Mouse (Mus musculus) liver, embryonic 14.5 days (tissue): ENCODE data around the gene Slc25a5. TPM values are rescaled to one million over a fixed set of nuclear protein-coding genes. Genes with fewer than 3 reads are reported as not detected.
"Not testable (repeated sequence)": the region's sequence is repeated elsewhere in the genome, so short reads cannot be mapped to it uniquely, and the experiment has no call there.

ENCODE experiments used
- ATAC-seq: fragments of 200-750 bp; cut with Nextera tagmentation; 2 replicates; pipeline ENCODE4 v1.8.0; 2017; ENCODE audit warnings: moderate number of reproducible peaks, mild to moderate bottlenecking, moderate library complexity; ENCODE audit not compliant: insufficient read depth
- DNase-seq, 3 experiments: peaks; one replicate each; pipeline ENCODE4 v3.0.0-alpha.2; 2012 to 2013; ENCODE audit warnings: low read depth in 3 of 3, low spot score in 3 of 3
- H3K27ac ChIP-seq: fragments of 300-500 bp; sonication (generic); 2 replicates; pipeline ENCODE4 v1.5.1; 2014; ENCODE audit warnings: moderate library complexity, mild to moderate bottlenecking, control low read depth, inconsistent platforms
- H3K27me3 ChIP-seq: fragments of 300-500 bp; sonication (generic); 2 replicates; pipeline ENCODE4 v1.6.1; 2014; ENCODE audit warnings: mild to moderate bottlenecking, low read length, moderate library complexity; ENCODE audit not compliant: control insufficient read depth, insufficient read depth
- H3K36me3 ChIP-seq: fragments of 300-500 bp; sonication (generic); replicated peaks from 2 replicates; pipeline ENCODE4 v1.6.1; 2014; ENCODE audit warnings: low read depth; ENCODE audit not compliant: control insufficient read depth, insufficient read depth
- H3K4me1 ChIP-seq, 2 experiments: fragments of 200-500 bp in 1 of 2; fragments of 300-500 bp in 1 of 2; sonication (generic) in 1 of 2; replicated peaks; 2 replicates each; pipeline ENCODE4 v1.6.1; 2012 to 2014; ENCODE audit warnings: antibody characterized with exemption in 1 of 2, inconsistent platforms in 1 of 2, low read length in 1 of 2; ENCODE audit not compliant: control insufficient read depth in 2 of 2, insufficient read depth in 2 of 2
- H3K4me2 ChIP-seq: fragments of 300-500 bp; sonication (generic); 2 replicates; pipeline ENCODE4 v1.6.1; 2014; ENCODE audit warnings: low read depth, mild to moderate bottlenecking, control low read depth, moderate library complexity
- H3K4me3 ChIP-seq, 2 experiments: fragments of 200-500 bp in 1 of 2; fragments of 300-500 bp in 1 of 2; sonication (generic) in 1 of 2; 2 replicates each; pipeline ENCODE4 v1.5.1; 2012 to 2014; ENCODE audit warnings: low read depth in 2 of 2, low read length in 2 of 2, mild to moderate bottlenecking in 2 of 2, control low read depth in 1 of 2, inconsistent platforms in 1 of 2, moderate library complexity in 1 of 2; ENCODE audit not compliant: insufficient read depth in 1 of 2
- H3K9ac ChIP-seq: fragments of 300-500 bp; sonication (generic); replicated peaks from 2 replicates; pipeline ENCODE4 v1.6.1; 2014; ENCODE audit warnings: mild to moderate bottlenecking, control low read depth, moderate library complexity
- H3K9me3 ChIP-seq: fragments of 300-500 bp; sonication (generic); 2 replicates; pipeline ENCODE4 v1.6.1; 2016; ENCODE audit warnings: low read length, mixed read lengths; ENCODE audit not compliant: control insufficient read depth
- CTCF ChIP-seq: IDR thresholded peaks from 2 replicates; pipeline ENCODE4 v1.5.1; 2016; ENCODE audit warnings: antibody characterized with exemption, low read depth, control low read depth
- EP300 ChIP-seq: IDR thresholded peaks from 2 replicates; pipeline ENCODE4 v1.6.1; 2016; ENCODE audit warnings: antibody characterized with exemption, low read depth
- WGBS: fragments of 180-500 bp; shearing (Covaris S2); extraction: QIAGEN DNeasy Blood & Tissue Kit; methylation state at CpG from one replicate; pipeline ENCODE4 v1.1.7; 2014; ENCODE audit not compliant: insufficient replicate concordance; 5-methylcytosine and 5-hydroxymethylcytosine counted together
- polyA plus RNA-seq, 2 experiments: library from polyadenylated mRNA; depleted of rRNA in 1 of 2; stranded (reverse) in 1 of 2; unstranded in 1 of 2; fragments of >200 nt; fragmentation: Nextera tagmentation in 1 of 2; extraction: Ambion mirVana in 1 of 2; gene quantifications; 2 replicates each; pipeline versions ENCODE4 v1.2.1 to v1.2.3; 2012 to 2014

Gene Slc25a5
- polyA plus RNA-seq, 2 experiments: 352 to 514 TPM

DNA sequence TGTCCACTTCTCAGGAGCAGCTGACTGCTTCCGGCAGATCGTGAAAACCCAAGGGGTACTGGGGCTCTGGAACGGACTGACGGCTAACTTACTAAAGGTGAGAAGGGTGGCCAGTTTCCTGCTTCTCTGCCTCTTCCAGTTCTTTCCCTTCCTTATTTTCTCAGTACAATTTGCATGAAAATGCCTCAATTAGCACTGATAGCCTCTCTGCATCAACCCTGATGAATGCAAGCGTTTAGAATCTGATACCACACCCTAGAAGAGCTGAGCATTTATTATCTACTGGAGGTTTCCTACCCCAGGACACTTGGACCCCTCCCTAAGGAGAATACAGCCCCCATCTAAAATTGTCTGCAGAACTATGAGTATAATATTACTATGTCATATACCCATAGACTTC is 19.9 kb upstream of the Slc25a5 start:
- no peak overlapping the region for H3K4me2 ChIP-seq
- TF ChIP-seq EP300 (no peak), CTCF (no peak)
- H3K4me3 ChIP-seq: no peak overlapping the region
- H3K36me3 ChIP-seq: no peaks in the 10 kb centered on the region
- 70% methylated on average over 5 of the region's 5 CpGs for WGBS
- no peak overlapping the region for H3K9ac ChIP-seq
- H3K9me3 ChIP-seq: no peaks in the 10 kb centered on the region
- DNase-seq: no peak
- no peak for ATAC-seq
- no peaks in the 10 kb centered on the region for H3K27me3 ChIP-seq
- no peaks in the 10 kb centered on the region for H3K4me1 ChIP-seq
- no peak overlapping the region for H3K27ac ChIP-seq

DNA sequence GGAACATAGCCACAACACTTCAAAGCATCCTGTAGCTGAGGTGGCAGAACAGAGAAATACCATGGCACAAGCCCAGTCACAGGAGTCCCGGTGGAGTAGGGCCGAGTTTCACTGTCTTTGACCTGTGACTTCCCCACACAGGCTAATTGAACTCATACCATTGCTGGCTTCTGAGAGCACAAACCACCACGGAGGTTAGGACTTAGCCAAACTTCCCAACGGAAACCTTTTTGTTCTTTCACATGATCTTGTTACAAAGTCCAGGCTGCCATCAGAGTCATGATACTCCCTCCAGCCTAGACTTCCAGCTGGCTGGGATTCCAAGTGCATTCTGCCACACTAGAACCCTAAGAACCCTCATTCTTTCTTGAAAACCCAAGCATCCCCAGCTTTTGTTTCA is 17.8 kb upstream of the Slc25a5 start:
- H3K4me3 ChIP-seq: no peak overlapping the region
- no peaks in the 10 kb centered on the region for H3K4me1 ChIP-seq
- H3K9ac ChIP-seq: no peak overlapping the region
- H3K9me3 ChIP-seq: no peaks in the 10 kb centered on the region
- no peak for ATAC-seq
- TF ChIP-seq CTCF: no peak
- TF ChIP-seq EP300: no peak
- no peak overlapping the region for H3K4me2 ChIP-seq
- DNase-seq: no peak
- H3K36me3 ChIP-seq: no peaks in the 10 kb centered on the region
- H3K27me3 ChIP-seq: no peaks in the 10 kb centered on the region
- H3K27ac ChIP-seq: no peak overlapping the region
- WGBS: 62% methylated on average over 4 of the region's 4 CpGs

- WGBS: 50% methylated on average over 4 of the region's 4 CpGs
- ATAC-seq: no peak
- no peaks in the 10 kb centered on the region for H3K4me1 ChIP-seq
- H3K9me3 ChIP-seq: no peaks in the 10 kb centered on the region
- H3K4me2 ChIP-seq: no peak overlapping the region
- no peak overlapping the region for H3K4me3 ChIP-seq
- no peaks in the 10 kb centered on the region for H3K36me3 ChIP-seq
- H3K9ac ChIP-seq: no peak overlapping the region
- no peaks in the 10 kb centered on the region for H3K27me3 ChIP-seq
- no peak for DNase-seq
- TF ChIP-seq CTCF: no peak
- TF ChIP-seq EP300: no peak
- no peak overlapping the region for H3K27ac ChIP-seq
Measured at GRCm38 (mm10) chrX:36789360-36789759, 6.1 kb upstream of the Slc25a5 start.

DNA sequence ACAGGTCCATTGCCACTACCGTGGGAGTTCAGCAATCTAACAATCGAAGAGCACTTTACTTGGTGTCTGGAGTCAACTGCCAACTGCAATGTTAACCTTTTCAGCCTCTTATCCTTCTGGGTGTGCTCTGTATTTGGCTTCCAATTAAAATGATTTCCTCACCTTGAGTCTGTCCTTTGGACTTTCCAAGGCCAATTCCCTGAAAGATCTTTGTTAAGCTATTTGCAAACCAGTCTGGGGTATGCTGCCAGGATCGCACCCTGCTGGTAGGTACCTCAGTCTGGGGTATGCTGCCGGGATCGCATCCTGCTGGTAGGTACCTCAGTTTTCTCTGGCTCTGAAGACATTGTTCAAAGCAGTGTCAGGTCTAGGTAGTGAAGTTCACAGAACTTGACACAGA is 880 bp upstream of the Slc25a5 start:
- Histone ChIP-seq H3K9ac (no peak overlapping the region), H3K4me3 (no peak overlapping the region), H3K27me3 (no peaks in the 10 kb centered on the region), H3K9me3 (no peaks in the 10 kb centered on the region), H3K4me1 (peaks cover 0 to 6% of the 10 kb centered on the region in 2 experiments; a peak in 2 of 4 replicates), H3K27ac (no peak overlapping the region), H3K36me3 (peaks cover 10% of the 10 kb centered on the region), H3K4me2 (no peak overlapping the region)
- DNase-seq: no peak
- no peak for ATAC-seq
- TF ChIP-seq EP300 (no peak), CTCF (no peak)
- WGBS: 70% methylated on average over 5 of the region's 5 CpGs

- TF ChIP-seq CTCF (peak; percentile 85), EP300 (no peak)
- DNase-seq (peak; percentile 55 to 72 (median 59)), ATAC-seq (peak; percentile 69)
- H3K4me2 ChIP-seq: peak overlapping the region; percentile 73
- H3K4me1 ChIP-seq: peaks cover 0 to 6% of the 10 kb centered on the region in 2 experiments; a peak in 2 of 4 replicates
- peak overlapping the region; percentile 67 to 75 for H3K4me3 ChIP-seq
- peak overlapping the region; percentile 89 for H3K9ac ChIP-seq
- H3K9me3 ChIP-seq: no peaks in the 10 kb centered on the region
- no peaks in the 10 kb centered on the region for H3K27me3 ChIP-seq
- peaks cover 10% of the 10 kb centered on the region for H3K36me3 ChIP-seq
- H3K27ac ChIP-seq: peak overlapping the region; percentile 87
- 15% methylated on average over 27 of the region's 41 CpGs for WGBS
Measured at GRCm38 (mm10) chrX:36796163-36796581, 721 bp downstream of the Slc25a5 start.

DNA sequence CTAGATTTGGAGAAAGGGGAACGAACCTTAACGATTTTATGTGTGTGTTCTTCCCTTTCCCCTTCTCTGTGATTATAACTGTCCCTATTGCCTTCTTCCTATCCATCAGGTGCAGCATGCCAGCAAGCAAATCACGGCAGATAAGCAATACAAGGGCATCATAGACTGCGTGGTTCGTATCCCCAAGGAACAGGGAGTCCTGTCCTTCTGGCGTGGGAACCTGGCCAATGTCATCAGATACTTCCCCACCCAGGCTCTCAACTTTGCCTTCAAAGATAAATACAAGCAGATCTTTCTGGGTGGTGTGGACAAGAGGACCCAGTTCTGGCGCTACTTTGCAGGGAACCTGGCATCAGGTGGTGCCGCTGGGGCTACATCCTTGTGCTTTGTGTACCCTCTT is 1.3 kb downstream of the Slc25a5 start:
- Histone ChIP-seq H3K4me2 (peak overlapping the region; percentile 73), H3K36me3 (peaks cover 10% of the 10 kb centered on the region), H3K4me3 (peak overlapping the region; percentile 67 to 75), H3K9ac (peak overlapping the region; percentile 89)
- not testable (repeated sequence) for H3K9me3 ChIP-seq, ATAC-seq, H3K4me1 ChIP-seq, H3K27ac ChIP-seq, DNase-seq, H3K27me3 ChIP-seq
- 46% methylated on average over 8 of the region's 8 CpGs for WGBS
